Mouse (Mus musculus) lung, adult 2 months (tissue): ENCODE measurements around the gene Mmp20.

ENCODE experiments used
- CTCF ChIP-seq: fragments of 200-500 bp; IDR thresholded peaks from 2 replicates; pipeline ENCODE4 v1.5.1; 2011; ENCODE audit warnings: mild to moderate bottlenecking, low read length, control low read depth; ENCODE audit not compliant: insufficient read depth
- POLR2A ChIP-seq: fragments of 200-500 bp; IDR thresholded peaks from 2 replicates; pipeline ENCODE4 v1.6.1; 2011; ENCODE audit warnings: low read depth, mild to moderate bottlenecking, control low read depth, low read length, borderline replicate concordance; ENCODE audit errors: extremely low read depth

DNA sequence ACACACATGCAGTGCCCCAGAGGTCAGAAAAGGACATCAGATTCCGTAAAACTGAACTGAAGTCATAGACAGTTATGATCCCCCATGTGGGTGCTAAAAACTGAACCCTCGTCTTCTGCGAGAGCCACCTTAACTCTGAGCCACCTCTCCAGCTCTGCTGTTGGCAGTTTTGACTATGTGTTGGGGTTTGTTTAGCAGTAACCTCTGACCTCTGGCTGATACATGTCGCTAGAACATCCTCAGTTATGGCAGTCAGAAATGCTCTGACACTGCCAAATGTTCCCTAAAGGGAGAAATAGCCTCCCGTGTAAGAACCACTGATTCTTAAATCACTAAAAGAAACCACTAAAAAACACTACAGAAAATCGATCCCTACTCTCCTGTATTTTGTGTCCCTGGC, 80.7 kb downstream of the Mmp20 start:
- no peak for TF ChIP-seq CTCF
- TF ChIP-seq POLR2A: no peak
